Mouse (Mus musculus): ENCODE measurements at regions not wholly inside any gene's neighbourhood (a gene's known extent, or its start where the extent isn't known, plus 50 kb on each side); places are given as distances from the start of the nearest gene placed in this dataset.

- TF ChIP-seq CTCF (conservative IDR thresholded peaks at IDR 0.05; ENCODE audit: low read length) (no peak), POU5F1 (IDR thresholded peaks at IDR 0.05; ENCODE audit: borderline replicate concordance, low read length) (no peak)
Measured at GRCm38 (mm10) chr8:77803147-77803903, 79.1 kb upstream of the Ednra start.

All from E14TG2a.4 (cell line).